Mouse (Mus musculus) ES-Bruce4 (cell line): ENCODE data around the gene Lin7a.

Experiments
- CTCF ChIP-seq: IDR thresholded peaks from one replicate; pipeline ENCODE4 v1.8.1; 2011; ENCODE audit warnings: low read depth, low read length
- EP300 ChIP-seq: IDR thresholded peaks from 2 replicates; pipeline ENCODE4 v1.6.1; 2011; ENCODE audit warnings: low read depth, low read length; ENCODE audit not compliant: insufficient read depth
- POLR2A ChIP-seq: IDR thresholded peaks from one replicate; pipeline ENCODE4 v1.8.1; 2011; ENCODE audit warnings: low read length; ENCODE audit not compliant: insufficient read depth

DNA sequence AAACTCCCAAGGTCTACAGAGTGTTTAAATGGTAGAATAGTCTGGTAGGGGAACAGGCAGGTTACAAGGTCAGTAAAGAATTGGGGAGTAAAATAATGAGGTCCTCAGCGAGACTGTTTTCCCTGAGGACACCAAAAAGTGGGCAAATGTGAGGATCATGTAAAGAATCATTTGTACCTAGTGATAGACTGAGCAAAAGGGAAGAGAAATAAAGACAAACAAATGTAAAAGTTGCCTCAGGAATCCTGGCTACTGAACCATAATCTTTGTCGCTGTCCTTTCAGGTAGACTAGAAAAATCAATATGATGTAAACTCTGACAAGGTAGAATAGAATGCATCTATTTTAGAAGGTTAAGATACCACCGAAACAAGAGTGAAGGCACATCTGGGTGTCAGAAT, 36.0 kb upstream of the Lin7a start:
- TF ChIP-seq EP300 (no peak), POLR2A (no peak), CTCF (no peak)
